Mouse (Mus musculus) embryo, embryonic 10.5 days (tissue): ENCODE results near the gene Mrpl12.

Experiments used
- DNase-seq: peaks from one replicate; pipeline ENCODE4 v3.0.0-alpha.2; 2015; ENCODE audit warnings: low spot score

Gene Mrpl12

GRCm38 (mm10) chr11:120472052-120472451, 12.4 kb upstream of the Mrpl12 start:
- DNase-seq: no peak

GRCm38 (mm10) chr11:120483448-120483934, 922 bp upstream of the Mrpl12 start:
- DNase-seq: no peak

- DNase-seq: no peak
These were observed 838 bp downstream of the Mrpl12 start for GRCm38 (mm10) chr11:120485251-120485650.

- DNase-seq: no peak
These were observed 4.1 kb downstream of the Mrpl12 start for GRCm38 (mm10) chr11:120488516-120488915.

GRCm38 (mm10) chr11:120489054-120489761, 4.8 kb downstream of the Mrpl12 start:
- peak; percentile 91 for DNase-seq

- DNase-seq: no peak
These were observed 6.1 kb downstream of the Mrpl12 start for GRCm38 (mm10) chr11:120490291-120491046.

- peak; percentile 97 for DNase-seq
These were observed 7.1 kb downstream of the Mrpl12 start, which contains the start of gene Slc25a10 for GRCm38 (mm10) chr11:120491317-120492023. TSS of gene Slc25a10 (plus strand) at chr11:120491840.

- DNase-seq: peak; percentile 71
These were observed 7.8 kb downstream of the Mrpl12 start for GRCm38 (mm10) chr11:120492024-120492877.

GRCm38 (mm10) chr11:120492878-120493203, 8.4 kb downstream of the Mrpl12 start:
- no peak for DNase-seq

GRCm38 (mm10) chr11:120493351-120493750, 8.9 kb downstream of the Mrpl12 start:
- DNase-seq: no peak

- DNase-seq: no peak
These were observed 9.5 kb downstream of the Mrpl12 start for GRCm38 (mm10) chr11:120493911-120494310.

GRCm38 (mm10) chr11:120497436-120497835, 13.0 kb downstream of the Mrpl12 start:
- no peak for DNase-seq

- DNase-seq: no peak
These were observed 13.8 kb downstream of the Mrpl12 start for GRCm38 (mm10) chr11:120498226-120498625.

GRCm38 (mm10) chr11:120498891-120499290, 14.5 kb downstream of the Mrpl12 start:
- DNase-seq: no peak

GRCm38 (mm10) chr11:120499894-120500293, 15.5 kb downstream of the Mrpl12 start:
- DNase-seq: no peak

- no peak for DNase-seq
These were observed 15.9 kb downstream of the Mrpl12 start for GRCm38 (mm10) chr11:120500357-120500756.

GRCm38 (mm10) chr11:120501018-120501417, 16.6 kb downstream of the Mrpl12 start:
- DNase-seq: no peak

- DNase-seq: no peak
These were observed 17.3 kb downstream of the Mrpl12 start for GRCm38 (mm10) chr11:120501701-120502100.

- DNase-seq: no peak
These were observed 21.2 kb downstream of the Mrpl12 start for GRCm38 (mm10) chr11:120505661-120506060.

GRCm38 (mm10) chr11:120506899-120507298, 22.5 kb downstream of the Mrpl12 start:
- DNase-seq: no peak

- DNase-seq: no peak
These were observed 23.3 kb downstream of the Mrpl12 start for GRCm38 (mm10) chr11:120507611-120508289.
